Mouse (Mus musculus): ENCODE measurements at regions not wholly inside any gene's neighbourhood (a gene's known extent, or its start where the extent isn't known, plus 50 kb on each side); places are given as distances from the start of the nearest gene placed in this dataset.

DNA sequence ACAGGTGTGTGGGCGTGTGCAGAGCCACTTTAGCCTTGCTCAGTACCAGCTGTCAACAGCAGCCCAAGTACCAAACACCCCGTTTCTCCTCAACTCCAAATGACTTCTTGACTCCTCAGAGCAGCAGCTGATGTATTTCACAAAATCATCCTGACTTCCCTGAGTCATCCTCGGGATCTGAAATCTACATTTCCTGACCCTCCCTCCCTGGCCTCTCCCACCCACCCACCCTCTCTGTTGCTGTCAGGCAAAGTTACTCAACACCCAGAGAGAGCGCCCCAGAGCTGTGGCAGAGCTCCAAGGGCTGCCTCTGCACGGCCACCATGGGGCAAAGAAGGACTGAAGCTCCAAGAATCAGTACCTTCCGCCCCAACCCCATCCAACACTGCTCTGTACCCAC, 83.5 kb upstream of the Cyp1b1 start:
- no peak for ATAC-seq (ENCODE audit: low FRiP score, low read depth)
- no peaks in the 10 kb centered on the region for H3K4me1 ChIP-seq
- H3K4me3 ChIP-seq, result no peak overlapping the region
- H3K36me3 ChIP-seq, result no peaks in the 10 kb centered on the region
- WGBS, result 94% methylated on average over 6 of the region's 6 CpGs
- H3K9ac ChIP-seq, result no peak overlapping the region
- H3K9me3 ChIP-seq, result no peaks in the 10 kb centered on the region
- no peak overlapping the region for H3K4me2 ChIP-seq (replicated peaks)
- H3K27me3 ChIP-seq (replicated peaks), result no peaks in the 10 kb centered on the region
- no peak overlapping the region for H3K27ac ChIP-seq

GRCm38 (mm10) chr17:79790166-79790565, 75.3 kb upstream of the Cyp1b1 start:
- 73% methylated on average over 7 of the region's 7 CpGs for WGBS
- no peaks in the 10 kb centered on the region for H3K27me3 ChIP-seq (replicated peaks)
- H3K9ac ChIP-seq, result no peak overlapping the region
- H3K4me1 ChIP-seq, result no peaks in the 10 kb centered on the region
- H3K9me3 ChIP-seq, result no peaks in the 10 kb centered on the region
- H3K36me3 ChIP-seq, result no peaks in the 10 kb centered on the region
- no peak overlapping the region for H3K4me3 ChIP-seq
- no peak for ATAC-seq (ENCODE audit: low FRiP score, low read depth)
- H3K4me2 ChIP-seq (replicated peaks), result no peak overlapping the region
- no peak overlapping the region for H3K27ac ChIP-seq

DNA sequence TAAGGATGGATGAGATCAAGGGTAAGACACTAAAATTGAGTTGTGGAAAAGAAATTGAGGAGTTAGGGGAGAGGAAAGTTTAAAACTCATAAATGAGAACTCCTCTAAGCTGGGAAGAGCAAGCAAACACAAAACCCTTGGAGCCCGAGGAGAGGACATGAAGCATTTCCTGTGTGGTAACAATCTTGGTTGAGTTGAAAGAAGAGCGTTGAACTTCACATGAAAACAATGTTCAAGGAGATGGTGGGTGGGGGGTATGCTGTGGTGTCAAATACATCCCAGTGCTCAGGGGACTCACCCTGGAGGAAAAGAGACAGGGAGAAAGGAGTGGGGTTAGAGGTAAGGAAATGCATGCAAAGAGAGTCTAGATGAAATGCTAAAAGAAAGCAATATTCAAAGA, 72.3 kb upstream of the Cyp1b1 start:
- no peaks in the 10 kb centered on the region for H3K36me3 ChIP-seq
- no peak overlapping the region for H3K27ac ChIP-seq
- WGBS, result 83% methylated on average over 2 of the region's 2 CpGs
- no peak for ATAC-seq (ENCODE audit: low FRiP score, low read depth)
- H3K4me3 ChIP-seq, result no peak overlapping the region
- no peaks in the 10 kb centered on the region for H3K27me3 ChIP-seq (replicated peaks)
- H3K4me1 ChIP-seq, result no peaks in the 10 kb centered on the region
- no peak overlapping the region for H3K4me2 ChIP-seq (replicated peaks)
- no peaks in the 10 kb centered on the region for H3K9me3 ChIP-seq
- no peak overlapping the region for H3K9ac ChIP-seq

DNA sequence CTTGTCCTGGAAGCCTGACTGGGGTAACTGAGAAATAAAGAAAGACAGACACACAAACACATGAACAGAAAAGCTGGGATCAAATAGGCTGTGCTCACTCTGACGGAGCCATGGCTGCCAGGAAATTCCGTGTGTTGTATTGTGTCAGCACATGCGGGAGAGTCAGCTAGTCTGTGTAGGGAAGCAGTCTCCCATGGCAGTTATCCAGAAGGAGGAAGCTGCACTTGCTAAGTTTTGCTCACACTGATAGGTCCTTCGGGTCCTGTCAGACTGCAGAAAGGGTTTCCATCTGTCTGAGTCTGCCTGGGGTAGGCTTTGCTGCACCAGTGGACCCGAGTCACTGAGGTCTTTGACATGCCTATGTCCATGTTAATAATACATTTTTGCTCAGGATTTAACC, 71.8 kb upstream of the Cyp1b1 start:
- Histone ChIP-seq H3K9me3 (no peaks in the 10 kb centered on the region), H3K36me3 (no peaks in the 10 kb centered on the region), H3K4me2 (replicated peaks) (no peak overlapping the region), H3K27ac (no peak overlapping the region), H3K4me1 (no peaks in the 10 kb centered on the region), H3K27me3 (replicated peaks) (no peaks in the 10 kb centered on the region), H3K4me3 (no peak overlapping the region), H3K9ac (no peak overlapping the region)
- no peak for ATAC-seq (ENCODE audit: low FRiP score, low read depth)
- WGBS, result 85% methylated on average over 5 of the region's 5 CpGs

DNA sequence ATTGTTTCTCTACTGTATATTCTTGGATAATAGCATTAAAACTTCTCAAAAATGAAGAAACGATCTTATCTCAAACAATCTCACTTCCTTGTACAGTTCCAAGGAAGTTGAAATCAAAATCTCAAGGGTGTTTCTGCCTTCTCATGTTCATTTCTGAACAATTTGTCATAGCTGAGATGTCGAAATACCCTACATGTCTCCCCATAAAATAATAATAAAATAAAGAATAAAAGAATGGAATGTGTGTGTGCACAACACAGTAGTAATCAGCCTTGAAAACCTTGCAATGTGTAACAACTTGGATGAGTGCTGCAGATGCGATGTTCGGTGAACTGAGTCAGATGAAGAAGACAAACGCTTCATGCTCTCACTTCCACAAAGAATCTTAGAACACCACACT, 71.4 kb upstream of the Cyp1b1 start:
- H3K4me1 ChIP-seq, result no peaks in the 10 kb centered on the region
- 95% methylated on average over 5 of the region's 5 CpGs for WGBS
- no peaks in the 10 kb centered on the region for H3K27me3 ChIP-seq (replicated peaks)
- H3K9ac ChIP-seq, result no peak overlapping the region
- H3K36me3 ChIP-seq, result no peaks in the 10 kb centered on the region
- no peak overlapping the region for H3K4me2 ChIP-seq (replicated peaks)
- no peak for ATAC-seq (ENCODE audit: low FRiP score, low read depth)
- no peak overlapping the region for H3K4me3 ChIP-seq
- no peaks in the 10 kb centered on the region for H3K9me3 ChIP-seq
- H3K27ac ChIP-seq, result no peak overlapping the region

DNA sequence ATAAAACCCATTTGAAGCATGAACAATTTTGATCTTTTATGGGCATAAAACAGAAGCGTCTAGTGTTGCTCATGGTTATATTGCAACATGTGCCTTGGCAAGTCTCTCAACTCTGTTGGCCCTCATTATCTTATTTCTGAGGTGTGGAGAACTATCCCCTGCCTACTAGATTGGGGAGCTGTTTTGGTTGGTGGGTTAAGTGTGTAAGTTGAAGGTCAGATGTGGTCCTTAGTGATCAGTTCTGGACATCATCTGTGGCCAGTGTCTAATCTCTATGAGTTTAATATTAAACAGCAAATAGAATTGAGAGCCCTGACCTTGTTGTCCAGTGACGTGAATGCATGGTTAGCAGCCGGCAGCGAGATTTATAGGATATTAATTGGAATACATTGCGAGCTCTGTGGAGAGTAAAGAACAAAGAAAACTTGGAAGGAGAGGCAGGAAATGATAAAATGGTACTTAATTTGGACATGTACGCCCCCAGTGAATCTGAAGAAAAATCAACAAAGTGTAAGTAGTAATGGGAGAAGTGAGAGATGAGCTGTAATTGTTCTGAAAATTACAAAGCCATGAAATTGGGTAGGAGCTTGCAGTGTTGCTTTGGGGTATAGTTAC, 69.5 kb upstream of the Cyp1b1 start:
- WGBS, result 74% methylated on average over 6 of the region's 6 CpGs
- H3K36me3 ChIP-seq, result no peaks in the 10 kb centered on the region
- H3K27me3 ChIP-seq (replicated peaks), result no peaks in the 10 kb centered on the region
- no peak overlapping the region for H3K4me3 ChIP-seq
- no peak for ATAC-seq (ENCODE audit: low FRiP score, low read depth)
- peaks cover 8% of the 10 kb centered on the region; the same call in 1 of the 2 replicates for H3K9me3 ChIP-seq
- no peak overlapping the region for H3K4me2 ChIP-seq (replicated peaks)
- H3K4me1 ChIP-seq, result no peaks in the 10 kb centered on the region
- no peak overlapping the region for H3K9ac ChIP-seq
- H3K27ac ChIP-seq, result no peak overlapping the region

- no peak overlapping the region for H3K27ac ChIP-seq
- H3K27me3 ChIP-seq (replicated peaks), result no peaks in the 10 kb centered on the region
- no peaks in the 10 kb centered on the region for H3K36me3 ChIP-seq
- no peaks in the 10 kb centered on the region for H3K4me1 ChIP-seq
- peaks cover 8% of the 10 kb centered on the region; the same call in 1 of the 2 replicates for H3K9me3 ChIP-seq
- 92% methylated on average over 13 of the region's 13 CpGs for WGBS
- H3K4me3 ChIP-seq, result no peak overlapping the region
- no peak overlapping the region for H3K9ac ChIP-seq
- no peak overlapping the region for H3K4me2 ChIP-seq (replicated peaks)
- no peak for ATAC-seq (ENCODE audit: low FRiP score, low read depth)
Observed at GRCm38 (mm10) chr17:79781733-79782663, 67.1 kb upstream of the Cyp1b1 start.

DNA sequence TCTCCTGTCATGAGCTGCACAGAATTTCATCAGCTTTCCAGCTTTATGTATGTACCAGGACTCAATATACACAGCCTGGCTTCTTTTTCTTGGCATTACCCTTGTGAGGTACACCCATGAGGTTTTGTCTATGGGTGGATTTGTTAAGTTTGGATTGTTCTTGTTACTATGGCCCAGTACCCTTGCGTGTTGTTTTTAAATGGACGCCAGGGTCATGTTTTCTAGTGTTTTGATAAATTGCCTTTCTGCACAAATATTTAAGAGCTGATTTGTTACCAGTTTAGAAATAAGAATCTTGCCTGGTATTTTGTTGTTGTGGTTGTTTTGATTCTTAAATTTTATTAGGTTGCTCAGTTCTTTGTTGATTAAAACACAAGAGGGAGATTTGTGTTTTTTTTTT, 66.4 kb upstream of the Cyp1b1 start:
- no peaks in the 10 kb centered on the region for H3K36me3 ChIP-seq
- 94% methylated on average over 2 of the region's 2 CpGs for WGBS
- no peak overlapping the region for H3K9ac ChIP-seq
- H3K4me2 ChIP-seq (replicated peaks), result no peak overlapping the region
- H3K4me1 ChIP-seq, result no peaks in the 10 kb centered on the region
- peaks cover 8% of the 10 kb centered on the region; the same call in 1 of the 2 replicates for H3K9me3 ChIP-seq
- no peak overlapping the region for H3K4me3 ChIP-seq
- ATAC-seq (ENCODE audit: low FRiP score, low read depth), result no peak
- H3K27me3 ChIP-seq (replicated peaks), result no peaks in the 10 kb centered on the region
- H3K27ac ChIP-seq, result no peak overlapping the region

GRCm38 (mm10) chr17:79777874-79778395, 63.1 kb upstream of the Cyp1b1 start:
- no peak for ATAC-seq (ENCODE audit: low FRiP score, low read depth)
- H3K9ac ChIP-seq, result no peak overlapping the region
- no peaks in the 10 kb centered on the region for H3K4me1 ChIP-seq
- peaks cover 8% of the 10 kb centered on the region; the same call in 1 of the 2 replicates for H3K9me3 ChIP-seq
- no peaks in the 10 kb centered on the region for H3K36me3 ChIP-seq
- H3K27me3 ChIP-seq (replicated peaks), result no peaks in the 10 kb centered on the region
- H3K4me3 ChIP-seq, result no peak overlapping the region
- 83% methylated on average over 8 of the region's 8 CpGs for WGBS
- no peak overlapping the region for H3K27ac ChIP-seq
- no peak overlapping the region for H3K4me2 ChIP-seq (replicated peaks)

- no peaks in the 10 kb centered on the region for H3K27me3 ChIP-seq (replicated peaks)
- H3K9me3 ChIP-seq, result peaks cover 8% of the 10 kb centered on the region; the same call in 1 of the 2 replicates
- no peak overlapping the region for H3K4me3 ChIP-seq
- peaks cover 5% of the 10 kb centered on the region; the same call in 1 of the 2 replicates for H3K4me1 ChIP-seq
- H3K9ac ChIP-seq, result no peak overlapping the region
- no peak overlapping the region for H3K4me2 ChIP-seq (replicated peaks)
- H3K27ac ChIP-seq, result no peak overlapping the region
- ATAC-seq (ENCODE audit: low FRiP score, low read depth), result no peak
- WGBS, result 89% methylated on average over 4 of the region's 4 CpGs
- H3K36me3 ChIP-seq, result no peaks in the 10 kb centered on the region
Observed at GRCm38 (mm10) chr17:79776177-79776576, 61.3 kb upstream of the Cyp1b1 start.

DNA sequence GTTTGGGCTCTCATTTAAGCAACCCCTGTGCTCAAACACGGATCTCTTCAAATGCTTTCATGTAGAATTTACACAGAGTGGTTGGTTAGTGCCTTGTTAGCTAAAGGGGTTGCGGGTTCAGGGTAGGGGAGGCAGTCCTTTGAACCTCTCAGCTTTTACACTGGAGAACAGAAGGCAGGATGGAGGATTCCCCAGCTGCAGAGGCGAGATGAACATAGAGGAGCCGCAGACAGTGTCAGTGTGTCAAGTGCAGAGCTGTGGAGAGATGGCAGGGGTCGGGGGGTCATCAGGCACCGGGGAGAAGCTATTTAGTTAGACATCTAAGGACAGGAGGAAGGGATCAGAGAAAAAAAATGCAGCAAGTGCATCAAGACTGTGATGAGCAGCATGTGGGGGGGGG, 60.4 kb upstream of the Cyp1b1 start:
- no peaks in the 10 kb centered on the region for H3K36me3 ChIP-seq
- H3K4me1 ChIP-seq, result peaks cover 5% of the 10 kb centered on the region; the same call in 1 of the 2 replicates
- no peaks in the 10 kb centered on the region for H3K27me3 ChIP-seq (replicated peaks)
- ATAC-seq (ENCODE audit: low FRiP score, low read depth), result no peak
- no peak overlapping the region for H3K4me3 ChIP-seq
- no peaks in the 10 kb centered on the region for H3K9me3 ChIP-seq
- 74% methylated on average over 6 of the region's 6 CpGs for WGBS
- H3K4me2 ChIP-seq (replicated peaks), result no peak overlapping the region
- no peak overlapping the region for H3K27ac ChIP-seq
- no peak overlapping the region for H3K9ac ChIP-seq

DNA sequence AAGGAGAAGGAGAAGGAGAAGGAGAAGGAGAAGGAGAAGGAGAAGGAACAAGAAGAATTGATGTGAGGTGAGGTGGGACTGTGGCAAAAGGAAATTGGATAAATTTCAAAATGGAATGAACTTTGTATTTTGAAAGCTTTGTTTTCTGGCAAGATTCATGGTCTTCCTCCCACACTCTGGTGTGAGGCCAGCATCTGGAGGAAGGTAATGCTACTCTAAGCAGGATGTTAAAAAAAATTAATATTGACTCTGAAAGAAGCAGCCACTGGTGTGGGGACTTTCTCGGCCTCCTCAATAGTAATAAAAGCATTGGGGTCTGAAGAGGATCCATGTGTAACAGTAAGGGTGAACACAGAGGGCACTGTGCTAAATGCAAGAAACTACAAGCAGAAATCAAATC, 59.4 kb upstream of the Cyp1b1 start:
- Histone ChIP-seq H3K27ac (no peak overlapping the region), H3K4me2 (replicated peaks) (no peak overlapping the region), H3K4me3 (no peak overlapping the region), H3K4me1 (peaks cover 5% of the 10 kb centered on the region; the same call in 1 of the 2 replicates), H3K9me3 (no peaks in the 10 kb centered on the region), H3K36me3 (no peaks in the 10 kb centered on the region), H3K9ac (no peak overlapping the region), H3K27me3 (replicated peaks) (no peaks in the 10 kb centered on the region)
- WGBS, result 80% methylated on average over 1 of the region's 1 CpGs
- no peak for ATAC-seq (ENCODE audit: low FRiP score, low read depth)
